Mouse (Mus musculus) B cell, adult (primary cell): ENCODE measurements around the gene Ugt2a1. TPM values are rescaled to one million over a fixed set of nuclear protein-coding genes. Genes with fewer than 3 reads are reported as not detected.

Source experiments
- total RNA-seq: library from RNA; stranded (reverse); gene quantifications from 4 replicates; pipeline ENCODE4 v1.2.4, GENCODE M21; 2023; ENCODE audit not compliant: inconsistent age

Gene Ugt2a1
- not detected in 4 replicates for total RNA-seq

DNA sequence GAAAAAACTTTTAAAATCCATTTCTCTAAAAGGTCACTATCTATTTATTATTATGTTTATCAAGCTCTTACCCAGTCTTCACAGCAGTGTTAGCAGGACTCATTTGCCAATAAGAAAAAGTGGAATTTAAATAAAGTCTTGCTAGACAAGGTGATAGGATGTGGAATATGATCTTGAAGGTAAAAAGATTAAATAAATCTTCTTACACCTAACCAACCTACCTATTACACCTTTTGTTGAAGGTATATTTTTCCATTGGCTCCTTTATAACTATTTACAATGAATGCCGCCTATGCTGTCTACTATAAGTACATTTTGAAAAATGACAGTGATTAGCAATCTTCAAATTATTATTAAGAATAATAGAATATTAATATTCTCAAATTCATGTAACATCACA lies at the start of gene Ugt2a1:
TSS of gene Ugt2a1 (minus strand) at position 101 of the 400 bp plus-strand sequence.

DNA sequence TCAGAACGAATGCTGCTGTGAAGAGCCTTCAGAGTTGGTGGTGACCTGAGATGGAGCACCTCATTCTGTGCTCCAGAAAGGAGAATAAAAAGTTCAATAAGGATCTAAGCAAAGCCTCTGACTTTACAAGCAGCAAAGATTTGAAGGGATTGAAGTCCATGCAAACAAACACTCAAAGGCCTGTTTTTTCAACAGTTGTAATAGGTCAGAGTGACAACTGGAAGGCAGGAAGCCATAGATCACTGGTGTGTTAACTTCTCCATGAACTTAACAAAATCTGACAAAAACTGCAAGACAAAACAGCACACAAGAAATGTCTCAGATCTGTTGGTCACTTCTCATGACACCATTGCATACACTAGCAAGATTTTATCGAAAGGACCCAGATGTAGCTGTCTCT lies 47.4 kb upstream of the Ugt2a1 start, which contains the start of gene Sult1b1:
TSS of gene Sult1b1 (minus strand) at position 85 of the 400 bp plus-strand sequence.

DNA sequence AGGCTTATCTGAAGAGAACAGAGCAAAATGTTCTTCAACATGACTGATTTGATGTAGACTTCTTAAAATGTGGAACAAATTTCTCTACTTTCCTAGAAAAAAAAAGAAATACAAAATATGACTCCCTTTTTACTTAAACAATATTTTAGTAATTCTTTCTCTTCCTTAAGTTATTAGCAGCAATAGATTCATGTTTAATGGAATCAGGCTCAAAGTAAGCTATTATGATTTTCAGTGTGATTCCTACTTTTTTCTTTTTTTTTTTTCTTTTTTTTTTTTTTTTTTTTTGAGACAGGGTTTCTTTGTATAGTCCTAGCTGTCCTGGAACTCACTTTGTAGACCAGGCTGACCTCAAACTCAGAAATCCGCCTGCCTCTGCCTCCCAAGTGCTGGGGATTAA lies 4.0 kb downstream of the Ugt2a1 start, which contains the start of gene Gm43638:
TSS of gene Gm43638 (minus strand) at position 101 of the 400 bp plus-strand sequence.

DNA sequence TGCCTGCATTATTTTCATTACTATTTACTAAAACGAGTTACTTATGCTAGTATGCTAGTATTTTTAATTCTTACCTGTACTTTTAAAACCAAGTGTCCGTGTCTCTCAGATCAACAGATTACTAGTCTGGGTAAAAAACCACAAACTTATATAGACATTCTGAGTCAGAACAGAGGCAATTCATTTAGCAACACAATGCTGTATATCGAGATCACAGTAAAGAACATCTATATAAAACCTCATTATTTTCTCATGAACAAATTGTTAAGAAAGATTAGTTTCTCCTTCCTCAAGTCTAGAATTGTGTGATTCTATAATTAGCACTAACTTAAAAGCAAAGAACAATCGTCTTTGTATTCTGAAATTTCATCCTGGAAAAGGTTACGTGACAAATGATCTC lies 8.5 kb downstream of the Ugt2a1 start, which contains the start of gene Ugt2a2:
TSS of gene Ugt2a2 (minus strand) at position 101 of the 400 bp plus-strand sequence.

DNA sequence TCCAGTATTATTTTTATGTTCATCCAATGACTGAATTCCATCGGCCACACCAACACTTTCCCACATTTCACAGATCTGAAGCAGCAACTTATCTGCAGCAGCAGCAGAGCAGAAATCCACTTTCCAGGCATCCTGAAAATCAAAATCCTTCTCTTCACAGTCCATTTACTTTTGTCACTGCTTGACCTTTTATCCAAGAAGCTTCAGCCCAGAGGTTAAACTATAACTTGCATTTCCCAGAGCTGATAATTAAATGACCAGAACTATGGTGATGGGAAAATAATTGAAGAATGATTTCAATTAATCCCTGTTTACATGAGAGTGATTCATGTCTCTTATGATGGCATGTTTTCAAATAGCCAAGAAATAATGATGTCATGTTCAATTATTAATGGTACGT lies 66.6 kb downstream of the Ugt2a1 start, which contains the start of gene Ugt2b38:
TSS of gene Ugt2b38 (minus strand) at position 163 of the 400 bp plus-strand sequence.

Other genes starting within 250 kb of the Ugt2a1 start
- gene Ugt2b37, start 236.1 kb downstream of the Ugt2a1 start, total RNA-seq, result not detected in 4 replicates
- not detected in 4 replicates for gene Ugt2a3, start 153.7 kb downstream of the Ugt2a1 start, total RNA-seq
- gene Ugt2b38, start 66.7 kb downstream of the Ugt2a1 start, total RNA-seq, result not detected in 4 replicates
- not detected in 4 replicates for gene Ugt2a2, start 8.6 kb downstream of the Ugt2a1 start, total RNA-seq
- not detected in 4 replicates for gene Gm43638, start 4.1 kb downstream of the Ugt2a1 start, total RNA-seq
- not detected in 4 replicates for gene Sult1b1, start 47.3 kb upstream of the Ugt2a1 start, total RNA-seq
- not detected in 4 replicates for gene Sult1d1, start 78.2 kb upstream of the Ugt2a1 start, total RNA-seq
- gene Sult1e1, start 100.7 kb upstream of the Ugt2a1 start, total RNA-seq, result not detected in 4 replicates
- not detected in 4 replicates for gene Csn1s1, start 175.3 kb upstream of the Ugt2a1 start, total RNA-seq
- gene Csn2, start 208.8 kb upstream of the Ugt2a1 start, total RNA-seq, result not detected in 4 replicates